Mouse (Mus musculus) MEL (cell line): ENCODE data around the gene Rom1. TPM values are rescaled to one million over a fixed set of nuclear protein-coding genes. Genes with fewer than 3 reads are reported as not detected.

Experiments
- DNase-seq: peaks from one replicate; pipeline ENCODE4 v3.0.0; 2011; ENCODE audit warnings: low read depth, low spot score
- H3K27ac ChIP-seq: 2 replicates; pipeline ENCODE4 v1.5.1; 2012; ENCODE audit warnings: low read depth, mild to moderate bottlenecking, control low read depth, low read length, moderate library complexity; ENCODE audit not compliant: control insufficient read depth
- H3K27me3 ChIP-seq, 2 experiments: fragments of 150-350 bp in 1 of 2; sonication (generic) in 1 of 2; 2 replicates each; pipeline ENCODE4 v1.6.1; 2012; ENCODE audit warnings: low read length in 2 of 2, mild to moderate bottlenecking in 2 of 2, improper control_type of control experiment in 1 of 2, moderate library complexity in 1 of 2; ENCODE audit not compliant: insufficient read depth in 2 of 2, control insufficient read depth in 1 of 2
- H3K36me3 ChIP-seq, 2 experiments: 2 replicates each; pipeline ENCODE4 v1.6.1; 2012 to 2014; ENCODE audit warnings: low read length in 2 of 2, improper control_type of control experiment in 1 of 2, inconsistent platforms in 1 of 2, mild to moderate bottlenecking in 1 of 2; ENCODE audit not compliant: insufficient read depth in 2 of 2, control insufficient read depth in 1 of 2
- H3K4me1 ChIP-seq, 2 experiments: fragments of 150-350 bp in 1 of 2; sonication (generic) in 1 of 2; 2 replicates each; pipeline ENCODE4 v1.6.1; 2012; ENCODE audit warnings: low read length in 2 of 2, improper control_type of control experiment in 1 of 2, mild to moderate bottlenecking in 1 of 2; ENCODE audit not compliant: insufficient read depth in 2 of 2, control insufficient read depth in 1 of 2
- H3K4me3 ChIP-seq, 2 experiments: fragments of 150-350 bp in 1 of 2; sonication (generic) in 1 of 2; 2 replicates each; pipeline ENCODE4 v1.5.1; 2012; ENCODE audit warnings: low read depth in 2 of 2, low read length in 2 of 2, mild to moderate bottlenecking in 2 of 2, moderate library complexity in 2 of 2, control low read depth in 1 of 2, improper control_type of control experiment in 1 of 2; ENCODE audit not compliant: control insufficient read depth in 1 of 2, insufficient read depth in 1 of 2
- H3K79me2 ChIP-seq: 2 replicates; pipeline ENCODE4 v1.6.1; 2012; ENCODE audit warnings: mild to moderate bottlenecking, low read length, moderate library complexity; ENCODE audit not compliant: control insufficient read depth, poor library complexity, insufficient read depth
- H3K9ac ChIP-seq: 2 replicates; pipeline ENCODE4 v1.6.1; 2012; ENCODE audit warnings: low read depth, mild to moderate bottlenecking, control low read depth, low read length, moderate library complexity; ENCODE audit not compliant: control insufficient read depth, poor library complexity, severe bottlenecking
- H3K9me3 ChIP-seq: fragments of 150-350 bp; sonication (generic); replicated peaks from 2 replicates; pipeline ENCODE4 v1.6.1; 2012; ENCODE audit warnings: mild to moderate bottlenecking, low read length, improper control_type of control experiment, moderate library complexity; ENCODE audit not compliant: insufficient read depth
- BHLHE40 ChIP-seq: IDR thresholded peaks from 2 replicates; pipeline ENCODE4 v1.6.1; 2012; ENCODE audit warnings: low read depth, mild to moderate bottlenecking, inconsistent platforms, low read length, improper control_type of control experiment, borderline replicate concordance
- GABPA ChIP-seq: IDR thresholded peaks from 2 replicates; pipeline ENCODE4 v1.6.1; 2012; ENCODE audit warnings: low read depth, mild to moderate bottlenecking, inconsistent platforms, low read length, improper control_type of control experiment, moderate library complexity
- GATA1 ChIP-seq: IDR thresholded peaks from 2 replicates; pipeline ENCODE4 v1.6.1; 2011; ENCODE audit warnings: low read depth, low read length, improper control_type of control experiment
- MAFK ChIP-seq: IDR thresholded peaks from 2 replicates; pipeline ENCODE4 v1.6.1; 2011; ENCODE audit warnings: low read depth, mild to moderate bottlenecking, low read length, improper control_type of control experiment, borderline replicate concordance
- MAX ChIP-seq: IDR thresholded peaks from 2 replicates; pipeline ENCODE4 v1.6.1; 2011; ENCODE audit warnings: low read length, improper control_type of control experiment
- MYB ChIP-seq: IDR thresholded peaks from 2 replicates; pipeline ENCODE4 v1.6.1; 2011; ENCODE audit warnings: mild to moderate bottlenecking, low read depth, low read length, improper control_type of control experiment
- NRF1 ChIP-seq: IDR thresholded peaks from 2 replicates; pipeline ENCODE4 v1.6.1; 2014; ENCODE audit warnings: low read depth, mild to moderate bottlenecking, inconsistent platforms, low read length, improper control_type of control experiment, moderate library complexity; ENCODE audit not compliant: poor library complexity, insufficient read depth, severe bottlenecking
- POLR2A ChIP-seq, 2 experiments: IDR thresholded peaks; 2 replicates each; pipeline ENCODE4 v1.6.1; 2011 to 2012; ENCODE audit warnings: low read length in 2 of 2, mild to moderate bottlenecking in 2 of 2, control low read depth in 1 of 2, improper control_type of control experiment in 1 of 2, low read depth in 1 of 2, moderate library complexity in 1 of 2; ENCODE audit not compliant: control insufficient read depth in 1 of 2, insufficient read depth in 1 of 2, poor library complexity in 1 of 2
- SIN3A ChIP-seq: IDR thresholded peaks from 2 replicates; pipeline ENCODE4 v1.6.1; 2012; ENCODE audit warnings: low read length, improper control_type of control experiment, inconsistent platforms
- TBP ChIP-seq: IDR thresholded peaks from 2 replicates; pipeline ENCODE4 v1.8.0; 2011; ENCODE audit warnings: low read depth, low read length, improper control_type of control experiment
- USF1 ChIP-seq: IDR thresholded peaks from 2 replicates; pipeline ENCODE4 v1.6.1; 2014; ENCODE audit warnings: low read depth, mild to moderate bottlenecking, inconsistent platforms, low read length, improper control_type of control experiment, moderate library complexity
- USF2 ChIP-seq, 2 experiments: IDR thresholded peaks; 2 replicates each; pipeline ENCODE4 v1.6.1; 2011 to 2012; ENCODE audit warnings: improper control_type of control experiment in 2 of 2, low read length in 2 of 2, borderline replicate concordance in 1 of 2, inconsistent platforms in 1 of 2, low read depth in 1 of 2, mild to moderate bottlenecking in 1 of 2; ENCODE audit not compliant: insufficient read depth in 1 of 2
- ZC3H11A ChIP-seq: IDR thresholded peaks from 2 replicates; pipeline ENCODE4 v1.6.1; 2012; ENCODE audit warnings: low read depth, mild to moderate bottlenecking, inconsistent platforms, low read length, improper control_type of control experiment
- polyA plus RNA-seq, 2 experiments: library from polyadenylated mRNA; stranded (reverse) in 1 of 2; unstranded in 1 of 2; fragments of >175 nt in 1 of 2; fragments of >200 nt in 1 of 2; gene quantifications; 2 replicates each; pipeline versions ENCODE4 v1.2.1 to v1.2.4; 2012; ENCODE audit warnings: low replicate concordance in 2 of 2, low read depth in 1 of 2; ENCODE audit not compliant: insufficient read length in 2 of 2, insufficient read depth in 1 of 2, missing spikeins in 1 of 2
- total RNA-seq: library from RNA; depleted of rRNA; stranded (reverse); fragments of 300-350 nt; gene quantifications from 2 replicates; pipeline ENCODE4 v1.2.3, GENCODE M21; 2012

The Rom1 gene
- total and polyA plus RNA-seq, 3 experiments: 3.1 to 4.1 TPM; not detected in 1

DNA sequence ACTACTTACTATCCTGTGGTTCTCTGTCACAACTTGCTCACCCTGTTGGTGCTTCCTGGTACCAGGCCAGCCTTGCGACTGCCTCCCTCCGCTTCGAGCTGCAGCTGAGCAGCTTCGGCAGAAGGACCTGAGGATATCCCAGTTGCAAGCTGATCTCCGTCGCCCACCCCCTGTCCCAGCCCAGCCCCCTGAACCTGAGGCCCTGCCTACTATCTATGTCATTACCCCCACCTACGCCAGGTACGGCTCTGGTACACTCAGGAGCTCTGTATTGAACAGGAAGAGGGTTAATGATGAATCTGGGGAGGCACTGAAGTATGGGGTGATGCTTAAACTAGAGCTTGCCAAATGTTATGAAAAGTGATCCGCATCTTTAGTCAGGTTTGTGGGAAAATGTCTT, 7.4 kb downstream of the Rom1 start:
- H3K4me1 ChIP-seq: peaks cover 13 to 18% of the 10 kb centered on the region in 2 experiments; a peak in 3 of 4 replicates
- H3K79me2 ChIP-seq: peaks cover 16% of the 10 kb centered on the region
- H3K4me3 ChIP-seq: no peak overlapping the region
- peaks cover 0 to 20% of the 10 kb centered on the region in 2 experiments; a peak in 2 of 4 replicates for H3K36me3 ChIP-seq
- no peak for DNase-seq
- TF ChIP-seq POLR2A (IDR thresholded peaks at IDR 0.05; ENCODE audit: control insufficient read depth in 1 of 2, insufficient read depth in 1 of 2, low read depth in 1 of 2, low read length in 2 of 2, poor library complexity in 1 of 2) (no peak), GABPA (no peak), TBP (no peak), ZC3H11A (no peak), MAFK (no peak), MYB (no peak), NRF1 (no peak), USF2 (IDR thresholded peaks at IDR 0.05; ENCODE audit: borderline replicate concordance in 1 of 2, insufficient read depth in 1 of 2, low read depth in 1 of 2, low read length in 2 of 2) (no peak)
- TF ChIP-seq, all 39 proteins: peak for 0
- H3K9me3 ChIP-seq: no peaks in the 10 kb centered on the region
- no peaks in the 10 kb centered on the region for H3K27me3 ChIP-seq
- H3K9ac ChIP-seq: no peak overlapping the region; the same call in 1 of the 2 replicates
- H3K27ac ChIP-seq: no peak overlapping the region

DNA sequence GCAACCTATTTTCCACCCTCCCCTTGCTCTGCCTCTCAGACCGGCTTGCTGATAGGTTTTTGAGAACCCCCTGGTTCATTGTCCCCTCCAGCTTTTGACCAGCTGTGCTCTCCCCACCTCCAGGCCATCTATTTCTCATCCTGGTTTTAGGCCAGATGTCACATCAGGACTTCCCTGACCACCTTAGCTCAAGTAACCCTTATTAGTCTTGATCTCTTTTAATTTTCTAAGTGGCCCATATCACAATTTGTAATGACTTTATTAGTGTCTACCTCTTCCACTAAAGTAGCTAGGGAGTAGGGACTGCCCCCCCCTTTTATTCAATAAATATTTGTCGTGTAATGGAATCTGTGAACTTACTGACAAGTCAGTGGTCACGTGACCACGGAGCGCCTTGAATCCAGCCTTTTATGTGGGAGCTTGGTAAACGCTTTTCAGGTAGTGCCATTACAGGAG, 8.3 kb downstream of the Rom1 start:
- Histone ChIP-seq H3K27me3 (no peaks in the 10 kb centered on the region), H3K36me3 (peaks cover 0 to 13% of the 10 kb centered on the region in 2 experiments; a peak in 2 of 4 replicates), H3K4me3 (peak overlapping the region; percentile 83 to 91), H3K79me2 (peaks cover 16% of the 10 kb centered on the region), H3K9me3 (no peaks in the 10 kb centered on the region), H3K4me1 (peaks cover 8 to 10% of the 10 kb centered on the region in 2 experiments; a peak in 3 of 4 replicates), H3K9ac (peak overlapping the region; percentile 92), H3K27ac (peak overlapping the region; percentile 81)
- DNase-seq: peak; percentile 79
- TF ChIP-seq BHLHE40: peak; percentile 68; the same call in 1 of the 2 replicates
- TF ChIP-seq USF2 (IDR thresholded peaks at IDR 0.05; ENCODE audit: borderline replicate concordance in 1 of 2, insufficient read depth in 1 of 2, low read depth in 1 of 2, low read length in 2 of 2): peak; percentile 81 to 84
- TF ChIP-seq GATA1: no peak
- TF ChIP-seq USF1: peak; percentile 96
- peak; percentile 84 for TF ChIP-seq MAX
- peak; percentile 59 for TF ChIP-seq SIN3A
